Mouse (Mus musculus): Measurements from ENCODE around the gene Vmn1r122.
"Not testable (repeated sequence)": the region's sequence is repeated elsewhere in the genome, so short reads cannot be mapped to it uniquely, and the experiment has no call there.

Vmn1r122 gene

GRCm38 (mm10) chr7:21134028-21134427 lies at the start of gene Vmn1r122:
Vmn1r122 (minus strand) TSS chr7:21134128.
- in situ Hi-C loops (cut with MboI, MseI): not testable (repeated sequence)

- in situ Hi-C loops (cut with MboI, MseI): not testable (repeated sequence)
Measured at GRCm38 (mm10) chr7:21161885-21162284, 28.0 kb upstream of the Vmn1r122 start, which contains the start of gene Vmn1r123. Vmn1r123 (plus strand) TSS chr7:21162185.

GRCm38 (mm10) chr7:21098413-21098812 lies 35.5 kb downstream of the Vmn1r122 start, which contains the start of gene Vmn1r121:
Vmn1r121 (minus strand) TSS chr7:21098513.
- in situ Hi-C loops (cut with MboI, MseI): loop anchor here (5.0 to 25.0 kb wide), 2 partner anchors 436 to 1709 kb away; partner anchors contain the start of gene Vmn1r107
